Comparison of ENCODE assay signal across 21 mouse cellular contexts in genomic region chr2:76496749-76497140, GRCm38 (mm10).
"Had no signal": no experiment of that assay in that cellular context is flagged by ENCODE, and none has a peak within 500 bp of the region (broad histone marks: within the 10 kb centered on the region; RNA-seq: fewer than 3 reads in every experiment).

No protein-coding gene starts in this region.

- H3K4me2 ChIP-seq: liver, embryonic 15.5 days; lung, embryonic 15.5 days; midbrain, embryonic 11.5 days; midbrain, embryonic 13.5 days; midbrain, embryonic 15.5 days; neural tube, embryonic 13.5 days; neural tube, embryonic 15.5 days; stomach, embryonic 15.5 days had no signal

- H3K4me1 ChIP-seq: liver, embryonic 15.5 days; lung, embryonic 15.5 days; megakaryocyte, embryonic 14.5 days; stomach, embryonic 15.5 days had no signal

- DNase-seq: liver, postnatal 0 days; lung, adult 2 months; lung, postnatal 10 days; lung, postnatal 36 days; retina, postnatal 1 day; right cerebral cortex, postnatal 25 days; right cerebral cortex, postnatal 4 days; thymus, postnatal 14 days; thymus, postnatal 36 days had no signal

- H3K4me3 ChIP-seq: liver, embryonic 15.5 days; lung, embryonic 15.5 days; megakaryocyte, embryonic 14.5 days; midbrain, embryonic 13.5 days; midbrain, embryonic 15.5 days; myocyte; neural tube, embryonic 13.5 days; neural tube, embryonic 15.5 days; stomach, embryonic 15.5 days had no signal

- H3K27me3 ChIP-seq: liver, embryonic 15.5 days; lung, embryonic 15.5 days; megakaryocyte, embryonic 14.5 days; midbrain, embryonic 13.5 days; midbrain, embryonic 15.5 days; neural tube, embryonic 13.5 days; neural tube, embryonic 15.5 days; stomach, embryonic 15.5 days had no signal

- ATAC-seq: liver, postnatal 0 days; midbrain, embryonic 13.5 days; midbrain, embryonic 15.5 days had no signal

- H3K36me3 ChIP-seq: liver, embryonic 15.5 days; lung, embryonic 15.5 days; midbrain, embryonic 13.5 days; midbrain, embryonic 15.5 days; neural tube, embryonic 13.5 days; stomach, embryonic 15.5 days had no signal

- H3K9me3 ChIP-seq: liver, embryonic 15.5 days; lung, embryonic 15.5 days; midbrain, embryonic 13.5 days; midbrain, embryonic 15.5 days; neural tube, embryonic 13.5 days; neural tube, embryonic 15.5 days; stomach, embryonic 15.5 days had no signal

- H3K9ac ChIP-seq: liver, embryonic 15.5 days; liver, postnatal 0 days; lung, embryonic 15.5 days; midbrain, embryonic 13.5 days; midbrain, embryonic 15.5 days; neural tube, embryonic 13.5 days; neural tube, embryonic 15.5 days; stomach, embryonic 15.5 days had no signal

- H3K27ac ChIP-seq: liver, embryonic 15.5 days; lung, embryonic 15.5 days; macrophage; midbrain, embryonic 13.5 days; midbrain, embryonic 15.5 days; neural tube, embryonic 13.5 days; neural tube, embryonic 15.5 days; stomach, embryonic 15.5 days; stomach, postnatal 0 days had no signal
